Mouse (Mus musculus) left cerebral cortex, postnatal 36 days (tissue): ENCODE data around the gene Tmem50b. TPM values are rescaled to one million over a fixed set of nuclear protein-coding genes. Genes with fewer than 3 reads are reported as not detected.
"Not testable (repeated sequence)": the region's sequence is repeated elsewhere in the genome, so short reads cannot be mapped to it uniquely, and the experiment has no call there.

Source experiments
- DNase-seq, 2 experiments: peaks; one replicate each; pipeline ENCODE4 v3.0.0; 2021 to 2022; ENCODE audit warnings: low spot score in 2 of 2, mixed read lengths in 1 of 2
- intact Hi-C: fragments of 180-260 bp; cut with DNase I; formaldehyde crosslinking; loops from one replicate; pipeline ENCODE4 v1.15.1; 2025
- total RNA-seq, 2 experiments: library from RNA; stranded (reverse); gene quantifications; 2 replicates each; pipeline ENCODE4 v1.2.3; 2021

Gene Tmem50b
- total RNA-seq, 2 experiments from 2014 or later: 90.7 to 92.5 TPM

- intact Hi-C loops: no loop called here
- DNase-seq: peak; percentile 65 to 68
These were observed 50.5 kb downstream of the Tmem50b start, which contains the start of gene Ifngr2 for GRCm38 (mm10) chr16:91546836-91547741. TSS of gene Ifngr2 (plus strand) at chr16:91547072.

GRCm38 (mm10) chr16:91546391-91546835 lies 51.2 kb downstream of the Tmem50b start:
- intact Hi-C loops: no loop called here
- DNase-seq: no peak

DNA sequence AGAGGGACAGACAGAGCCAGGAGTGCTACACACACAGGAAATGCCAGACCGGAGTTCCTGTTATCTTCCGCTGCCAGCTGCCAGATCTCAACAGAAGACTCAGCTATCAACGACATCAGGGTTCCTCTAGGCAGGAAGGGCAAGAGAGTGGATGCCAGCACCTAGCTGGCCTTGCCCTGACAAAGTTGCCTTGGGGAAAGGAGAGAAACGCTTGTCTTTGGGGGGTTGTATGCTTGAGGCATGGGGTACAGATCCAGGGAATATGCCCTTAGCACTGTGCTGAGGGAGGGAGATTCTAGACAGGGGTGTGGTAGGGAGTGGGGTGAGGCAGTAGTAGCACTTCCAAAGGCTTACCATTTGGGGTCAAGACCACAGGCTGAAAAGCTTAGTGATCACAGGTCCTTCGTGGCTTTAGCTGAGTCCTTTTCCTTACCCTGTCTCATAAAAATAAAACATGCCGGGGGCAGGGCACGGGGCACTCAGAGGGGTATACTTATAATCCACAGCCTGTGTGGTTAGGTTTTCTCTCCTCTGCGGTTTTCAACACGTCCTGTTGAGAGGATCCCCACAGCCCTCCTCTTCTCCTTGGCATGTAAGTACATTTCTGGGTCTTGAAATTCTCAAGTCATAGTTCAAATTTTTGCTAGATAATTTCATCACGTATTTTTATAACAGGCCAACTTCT lies 51.9 kb downstream of the Tmem50b start:
- intact Hi-C loops: no loop called here
- no peak for DNase-seq

DNA sequence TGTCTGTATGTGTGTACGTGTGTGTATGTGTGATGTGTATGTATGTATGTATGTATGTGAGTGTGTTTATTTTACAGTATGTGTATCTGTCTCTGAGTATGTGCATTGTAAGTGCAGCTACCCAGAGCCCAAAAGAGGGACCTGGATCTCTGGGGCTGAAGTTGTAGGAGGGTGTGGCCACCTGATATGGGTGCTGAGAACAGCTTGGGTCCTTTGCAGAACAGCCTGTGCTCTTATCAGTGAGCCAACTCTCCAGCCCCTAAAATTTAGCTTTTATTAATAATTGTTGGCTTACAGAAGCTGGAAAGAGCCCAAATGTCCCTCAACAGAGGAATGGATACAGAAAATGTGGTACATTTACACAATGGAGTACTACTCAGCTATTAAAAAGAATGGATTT lies 54.0 kb downstream of the Tmem50b start:
- no peak for DNase-seq
- intact Hi-C loops: no loop called here

DNA sequence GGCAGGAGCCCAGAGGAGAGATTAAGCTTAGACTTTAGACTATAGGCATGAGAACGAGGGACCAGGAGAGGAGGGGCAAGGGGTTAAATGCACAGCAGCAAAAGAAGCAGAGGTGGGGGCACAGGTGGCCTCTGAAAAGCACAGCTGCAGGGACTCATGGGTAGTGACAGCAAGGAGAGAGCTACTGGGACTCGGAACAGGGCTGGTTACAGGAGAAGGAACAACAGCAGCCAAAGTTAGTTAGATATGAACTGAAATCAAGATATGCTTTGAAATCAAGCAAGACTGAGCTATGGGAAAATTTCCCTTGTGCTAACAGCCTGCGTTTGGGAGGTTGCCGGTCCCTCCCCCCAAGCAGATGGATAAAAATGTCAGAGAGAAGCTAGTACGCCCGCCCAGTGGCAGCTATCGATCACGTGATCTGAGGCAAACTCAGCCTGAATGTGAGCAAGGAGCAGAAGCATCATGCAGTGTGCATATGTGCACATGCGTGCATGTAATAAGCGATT lies 56.0 kb downstream of the Tmem50b start:
- peak in 1 of 2 experiments; percentile 39 for DNase-seq
- intact Hi-C loops: no loop called here

DNA sequence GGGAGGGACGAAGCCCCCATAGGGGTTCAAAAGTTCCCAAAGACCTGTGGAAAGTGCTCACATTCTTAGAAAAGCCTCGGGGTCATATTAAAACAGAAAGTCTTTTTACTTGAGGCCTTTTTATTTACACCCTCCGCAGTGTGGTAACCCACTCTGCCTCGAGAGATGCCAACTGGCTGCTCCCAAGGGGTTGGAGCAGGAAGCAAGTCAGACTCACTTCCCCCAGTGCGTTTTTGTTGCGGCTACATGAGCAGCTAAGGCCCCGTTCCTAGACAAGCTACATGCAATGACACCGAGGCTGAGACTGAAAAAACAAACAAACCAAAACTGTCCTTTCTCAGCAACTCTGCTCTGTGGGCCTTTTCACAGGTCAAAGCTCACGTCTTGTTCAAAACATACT lies 59.1 kb downstream of the Tmem50b start:
- DNase-seq: no peak
- intact Hi-C loops: no loop called here

GRCm38 (mm10) chr16:91538051-91538450 lies 59.5 kb downstream of the Tmem50b start:
- DNase-seq: no peak
- intact Hi-C loops: no loop called here

GRCm38 (mm10) chr16:91537065-91537464 lies 60.5 kb downstream of the Tmem50b start:
- intact Hi-C loops: no loop called here

GRCm38 (mm10) chr16:91536372-91536771 lies 61.2 kb downstream of the Tmem50b start:
- no peak for DNase-seq
- intact Hi-C loops: no loop called here

More at GRCm38 (mm10) chr16:91537065-91537464, 60.5 kb downstream of the Tmem50b start:
- DNase-seq: no peak

GRCm38 (mm10) chr16:91534888-91535287 lies 62.7 kb downstream of the Tmem50b start:
- intact Hi-C loops: no loop called here
- DNase-seq: no peak

DNA sequence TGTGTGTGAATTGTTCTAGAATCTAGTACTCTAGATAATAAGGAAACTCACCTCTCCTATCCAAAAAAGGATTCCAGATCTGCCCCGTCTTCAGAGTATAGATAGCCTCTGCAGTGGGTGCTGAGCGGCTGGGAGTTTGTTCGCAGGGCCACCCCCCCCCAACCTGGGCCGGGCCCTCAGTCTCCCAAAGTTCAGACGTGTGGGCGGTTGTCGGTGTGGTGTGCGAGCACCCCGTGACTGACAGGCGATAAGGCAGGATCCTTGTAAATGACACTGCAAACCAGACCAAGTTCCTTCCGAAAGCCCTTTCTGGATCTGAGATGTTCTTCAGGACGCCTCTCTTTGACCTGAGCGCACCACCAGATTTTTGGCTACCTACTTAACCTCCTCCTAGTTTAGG lies 63.1 kb downstream of the Tmem50b start:
- no peak for DNase-seq
- intact Hi-C loops: no loop called here

DNA sequence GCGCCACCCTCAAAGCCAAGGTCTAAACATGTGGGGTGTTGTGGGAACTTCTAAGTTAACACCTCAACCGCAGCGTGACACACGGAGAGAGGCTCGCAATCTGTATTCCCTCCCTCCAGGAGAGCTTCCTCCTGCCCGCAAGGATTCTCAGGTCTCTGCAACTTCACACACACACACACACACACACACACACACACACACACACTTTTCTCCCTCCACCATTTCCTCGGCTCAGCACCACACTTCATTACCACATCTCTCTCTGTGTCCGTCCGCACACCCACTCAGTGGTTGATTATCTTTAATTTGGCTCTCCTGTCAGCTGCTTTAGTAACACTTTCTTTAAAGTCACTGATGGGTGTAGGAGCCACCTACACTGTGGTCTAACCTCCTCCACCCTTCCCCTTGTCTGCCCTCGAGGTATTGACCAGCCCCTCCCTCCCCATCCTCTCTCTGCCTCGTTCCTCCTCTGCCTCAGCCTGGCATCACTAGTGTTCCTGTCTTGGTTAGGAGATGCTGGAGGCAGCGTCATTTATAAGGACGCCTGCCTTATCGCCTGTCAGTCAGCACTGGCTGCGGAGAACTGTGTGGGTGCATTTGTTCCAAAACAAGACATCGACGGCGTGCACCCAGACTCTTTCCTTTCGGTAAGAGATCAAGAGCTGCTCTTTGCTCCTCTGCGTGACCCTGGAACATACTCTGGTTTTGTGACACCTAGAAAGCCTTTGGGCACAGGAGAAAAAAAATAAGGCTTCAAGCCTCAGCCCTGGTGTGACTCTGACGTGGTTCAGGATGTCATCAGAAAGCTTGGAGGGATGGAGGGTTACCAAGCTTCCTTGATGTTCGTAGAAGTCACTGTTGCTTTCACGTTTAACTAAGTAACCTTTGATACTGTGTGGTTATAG lies 64.3 kb downstream of the Tmem50b start:
- intact Hi-C loops: no loop called here
- no peak for DNase-seq

- intact Hi-C loops: no loop called here
- DNase-seq: no peak
These were observed 65.2 kb downstream of the Tmem50b start for GRCm38 (mm10) chr16:91532429-91532828.

GRCm38 (mm10) chr16:91531856-91532255 lies 65.7 kb downstream of the Tmem50b start:
- no peak for DNase-seq
- intact Hi-C loops: no loop called here

- DNase-seq, intact Hi-C loops: not testable (repeated sequence)
These were observed 66.8 kb downstream of the Tmem50b start for GRCm38 (mm10) chr16:91530830-91531229.

- no peak for DNase-seq
- intact Hi-C loops: no loop called here
These were observed 69.0 kb downstream of the Tmem50b start for GRCm38 (mm10) chr16:91528578-91528977.

GRCm38 (mm10) chr16:91527500-91527899 lies 70.1 kb downstream of the Tmem50b start:
- intact Hi-C loops: no loop called here
- no peak for DNase-seq

- DNase-seq: no peak
- intact Hi-C loops: no loop called here
These were observed 70.5 kb downstream of the Tmem50b start for GRCm38 (mm10) chr16:91527051-91527450.

- no peak for DNase-seq
- intact Hi-C loops: no loop called here
These were observed 71.3 kb downstream of the Tmem50b start for GRCm38 (mm10) chr16:91526274-91526673.
